Mouse (Mus musculus) C2C12 (cell line): Measurements from ENCODE around the gene Erbin. TPM values are rescaled to one million over a fixed set of nuclear protein-coding genes. Genes with fewer than 3 reads are reported as not detected.

Source experiments
- H3K27me3 ChIP-seq: one replicate; pipeline ENCODE4 v1.6.1; 2011; ENCODE audit not compliant: control insufficient read depth, insufficient read depth, insufficient read length
- H3K36me3 ChIP-seq: one replicate; pipeline ENCODE4 v1.6.1; 2011; ENCODE audit not compliant: control insufficient read depth, insufficient read depth
- H3K4me3 ChIP-seq: one replicate; pipeline ENCODE4 v1.5.1; 2011; ENCODE audit warnings: mild to moderate bottlenecking, control low read depth; ENCODE audit not compliant: poor library complexity, insufficient read depth, severe bottlenecking
- H3K79me2 ChIP-seq: one replicate; pipeline ENCODE4 v1.6.1; 2011; ENCODE audit not compliant: control insufficient read depth, insufficient read depth
- H3K79me3 ChIP-seq: one replicate; pipeline ENCODE4 v1.6.1; 2011; ENCODE audit warnings: low read depth, control low read depth
- H3ac ChIP-seq: one replicate; pipeline ENCODE3; 2011; ENCODE audit warnings: low read depth; ENCODE audit not compliant: control insufficient read depth, insufficient read length
- CEBPB ChIP-seq: IDR thresholded peaks from one replicate; pipeline ENCODE4 v1.6.1; 2011; ENCODE audit warnings: low read depth, mild to moderate bottlenecking, control low read depth, moderate library complexity
- CTCF ChIP-seq: IDR thresholded peaks from one replicate; pipeline ENCODE4 v1.5.1; 2011; ENCODE audit not compliant: control insufficient read depth, insufficient read depth, insufficient read length
- FOSL1 ChIP-seq: IDR thresholded peaks from one replicate; pipeline ENCODE4 v1.8.0; 2011; ENCODE audit warnings: mild to moderate bottlenecking, low read length; ENCODE audit not compliant: poor library complexity, insufficient read depth, severe bottlenecking
- MAX ChIP-seq: IDR thresholded peaks from one replicate; pipeline ENCODE4 v1.6.1; 2011; ENCODE audit warnings: mild to moderate bottlenecking, control low read depth
- MYOD1 ChIP-seq: IDR thresholded peaks from one replicate; pipeline ENCODE4 v1.6.1; 2011; ENCODE audit warnings: low read depth; ENCODE audit not compliant: control insufficient read depth, insufficient read length
- MYOG ChIP-seq: IDR thresholded peaks from one replicate; pipeline ENCODE4 v1.6.1; 2011; ENCODE audit not compliant: control insufficient read depth, insufficient read length; ENCODE audit errors: extremely low read depth
- USF1 ChIP-seq: IDR thresholded peaks from one replicate; pipeline ENCODE4 v1.6.1; 2011; ENCODE audit warnings: low read depth, mild to moderate bottlenecking, control low read depth, moderate library complexity
- polyA plus RNA-seq: library from polyadenylated mRNA; unstranded; fragments of >200 nt; fragmentation: generic; extraction: Trizol; gene quantifications from one replicate; pipeline ENCODE4 v1.2.1, GENCODE M21; 2012; ENCODE audit warnings: missing spikeins

The Erbin gene
- polyA plus RNA-seq, 1 experiment: 7.5 TPM

DNA sequence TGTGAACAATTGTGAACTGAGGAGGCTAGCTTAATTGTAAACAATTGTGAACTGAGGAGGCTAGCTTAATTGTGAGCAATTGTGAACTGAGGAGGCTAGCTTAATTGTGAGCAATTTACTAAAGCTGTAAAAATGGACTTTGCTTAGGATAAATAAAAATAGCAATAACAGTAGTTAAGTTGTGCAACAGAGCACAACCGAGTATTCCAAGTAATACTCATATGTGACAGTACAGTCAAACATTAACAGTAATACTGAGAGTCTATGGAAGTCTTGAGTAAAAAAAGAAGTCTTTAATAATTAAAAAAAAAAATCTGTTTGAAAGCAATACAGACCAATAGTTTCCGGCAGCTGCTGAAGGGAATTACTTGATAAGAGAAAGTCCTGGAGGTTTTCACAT is 61.3 kb downstream of the Erbin start:
- Histone ChIP-seq H3K79me2 (no peaks in the 10 kb centered on the region), H3K79me3 (no peaks in the 10 kb centered on the region), H3ac (no peak overlapping the region), H3K4me3 (no peak overlapping the region), H3K27me3 (no peaks in the 10 kb centered on the region), H3K36me3 (peaks cover 61% of the 10 kb centered on the region)
- no peak for TF ChIP-seq CEBPB
- no peak for TF ChIP-seq CTCF
- TF ChIP-seq MAX: no peak
- TF ChIP-seq MYOD1: no peak
- no peak for TF ChIP-seq FOSL1
- TF ChIP-seq USF1: no peak
- TF ChIP-seq MYOG: no peak

DNA sequence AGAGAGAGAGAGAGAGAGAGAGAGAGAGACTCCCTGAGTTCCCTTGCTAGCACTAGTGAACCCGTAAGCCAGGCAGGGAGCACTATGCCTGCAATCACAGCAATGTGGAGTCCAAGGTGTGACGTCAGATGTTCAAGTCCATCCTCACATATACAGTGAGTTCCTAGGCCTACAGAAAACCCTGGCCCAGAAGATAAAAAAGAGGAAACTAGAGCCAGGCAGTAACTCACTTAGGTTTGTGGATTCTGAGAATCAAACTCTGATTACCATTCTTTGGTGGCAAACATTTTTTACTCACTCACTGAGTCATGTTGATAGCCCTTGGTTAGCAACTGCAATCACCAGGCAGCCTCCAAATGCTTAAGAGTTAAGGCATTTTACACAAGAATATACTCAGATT is 72.7 kb downstream of the Erbin start:
- no peak overlapping the region for H3ac ChIP-seq
- no peaks in the 10 kb centered on the region for H3K79me2 ChIP-seq
- TF ChIP-seq CEBPB: no peak
- no peak for TF ChIP-seq CTCF
- no peak for TF ChIP-seq USF1
- no peak for TF ChIP-seq FOSL1
- no peak for TF ChIP-seq MYOD1
- no peak for TF ChIP-seq MAX
- TF ChIP-seq MYOG: no peak
- no peak overlapping the region for H3K4me3 ChIP-seq
- no peaks in the 10 kb centered on the region for H3K27me3 ChIP-seq
- peaks cover 24% of the 10 kb centered on the region for H3K36me3 ChIP-seq
- no peaks in the 10 kb centered on the region for H3K79me3 ChIP-seq

DNA sequence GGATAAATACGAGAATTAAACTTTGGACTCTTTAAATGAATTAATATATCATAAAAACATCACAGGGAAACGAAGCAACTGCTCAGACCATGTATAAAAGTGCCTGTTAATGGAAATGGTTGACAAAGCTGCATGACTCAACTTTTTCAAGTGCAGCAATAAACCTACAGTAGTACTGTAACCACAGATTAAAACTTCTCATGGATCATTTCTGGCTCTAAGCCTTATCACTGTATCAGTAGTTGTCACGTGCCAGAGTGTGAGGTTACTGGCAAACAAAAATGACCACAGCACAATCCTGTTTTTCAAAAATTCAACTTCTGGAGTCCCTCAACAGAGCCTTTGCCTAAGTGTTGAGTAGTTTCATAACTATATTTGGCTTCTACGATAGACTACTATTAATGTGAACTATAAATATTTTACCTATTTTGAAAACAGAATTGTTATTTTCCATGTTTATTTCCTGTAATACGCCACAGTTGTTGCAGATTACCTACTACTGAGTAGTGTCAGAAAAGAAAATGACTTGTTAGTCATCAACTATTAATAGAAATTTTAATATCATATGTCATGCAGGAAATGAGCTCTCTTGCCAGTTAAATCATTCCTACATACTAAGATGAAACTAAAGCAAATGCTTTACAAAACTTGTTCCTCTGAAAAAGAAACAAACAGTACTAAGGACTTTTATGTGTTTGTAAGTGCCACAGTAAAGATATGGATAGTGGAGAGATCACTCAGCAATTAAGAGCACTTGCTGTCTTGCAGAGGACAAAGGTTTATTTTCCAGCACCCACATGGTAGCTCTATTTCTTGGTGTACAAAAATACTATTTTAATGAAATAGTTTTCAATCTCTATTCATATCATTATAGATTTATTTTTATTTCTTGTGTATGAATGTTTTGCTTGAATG is 78.8 kb downstream of the Erbin start:
- Histone ChIP-seq H3K79me3 (no peaks in the 10 kb centered on the region), H3K27me3 (no peaks in the 10 kb centered on the region), H3K36me3 (peaks cover 69% of the 10 kb centered on the region), H3ac (no peak overlapping the region), H3K79me2 (no peaks in the 10 kb centered on the region), H3K4me3 (no peak overlapping the region)
- no peak for TF ChIP-seq CEBPB
- peak; percentile 94 for TF ChIP-seq USF1

DNA sequence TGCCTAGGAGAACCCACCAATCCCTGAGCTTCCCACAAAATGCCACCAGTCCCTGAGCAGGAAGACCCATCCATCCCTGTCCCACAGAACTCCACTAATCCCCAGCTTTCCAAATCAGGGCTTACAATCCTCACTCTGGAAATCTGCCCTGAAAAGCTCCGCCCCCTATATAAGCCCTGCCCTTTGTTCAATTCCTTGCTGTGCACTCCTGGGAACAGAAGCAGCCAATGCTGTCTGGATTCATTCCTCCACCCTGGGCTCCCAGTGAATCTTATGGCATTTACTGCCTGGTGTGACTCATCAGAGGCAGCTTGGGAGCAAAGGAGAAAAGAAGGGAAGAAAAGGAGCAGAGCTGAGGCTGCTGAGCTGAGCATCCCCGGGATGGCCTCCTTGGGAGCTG is 81.7 kb downstream of the Erbin start:
- Histone ChIP-seq H3K27me3 (no peaks in the 10 kb centered on the region), H3ac (no peak overlapping the region), H3K79me2 (no peaks in the 10 kb centered on the region), H3K4me3 (no peak overlapping the region), H3K79me3 (no peaks in the 10 kb centered on the region), H3K36me3 (peaks cover 65% of the 10 kb centered on the region)
- TF ChIP-seq FOSL1: no peak
- TF ChIP-seq CEBPB: no peak
- TF ChIP-seq MYOD1: no peak
- TF ChIP-seq MAX: no peak

DNA sequence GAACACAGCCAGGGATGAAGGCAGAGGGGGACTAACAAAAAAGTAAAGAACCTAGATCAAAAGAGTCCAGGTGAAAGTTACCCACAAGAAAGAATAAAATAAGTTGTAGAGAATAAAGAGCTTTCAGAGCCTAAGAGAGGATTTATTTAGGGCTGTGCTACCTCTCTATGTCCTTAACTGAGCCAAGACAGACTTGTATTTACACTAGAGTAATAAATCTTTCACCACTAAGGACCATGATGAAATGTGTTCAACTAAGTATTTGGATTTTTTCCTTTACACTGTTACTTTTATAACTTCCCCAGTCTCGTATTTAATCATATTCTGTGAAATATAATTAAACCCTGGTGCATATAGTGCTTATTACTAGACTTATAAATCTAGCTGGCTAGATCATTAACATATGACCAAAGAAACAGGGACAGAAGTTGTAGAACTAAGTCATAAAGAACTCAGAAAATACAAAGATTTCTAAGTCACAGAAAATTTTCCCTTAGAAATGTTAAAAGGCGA is 90.6 kb downstream of the Erbin start:
- Histone ChIP-seq H3K79me3 (no peaks in the 10 kb centered on the region), H3K36me3 (peaks cover 42% of the 10 kb centered on the region), H3K4me3 (no peak overlapping the region), H3K79me2 (no peaks in the 10 kb centered on the region), H3K27me3 (no peaks in the 10 kb centered on the region), H3ac (no peak overlapping the region)
- TF ChIP-seq CTCF (no peak), MYOG (no peak), USF1 (no peak)

DNA sequence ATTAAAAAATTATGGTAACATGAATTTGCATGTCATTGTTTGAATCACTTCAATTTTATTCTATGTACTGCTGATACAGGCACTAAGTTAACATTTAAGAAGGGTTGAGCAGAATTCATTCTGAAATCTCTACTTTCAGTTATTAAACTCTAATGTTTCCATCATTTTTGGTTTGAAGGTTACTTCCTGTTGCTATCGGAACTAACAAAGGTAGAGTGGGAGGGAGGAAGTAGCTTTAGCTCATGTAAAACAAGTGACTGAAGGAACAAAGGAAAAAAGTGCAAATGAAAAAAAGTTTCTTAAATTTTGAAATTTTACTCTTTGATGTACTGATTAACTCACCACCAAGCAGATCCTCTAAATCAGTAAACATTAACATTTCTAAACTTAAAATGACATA is 98.0 kb downstream of the Erbin start:
- TF ChIP-seq FOSL1: no peak
- no peak for TF ChIP-seq MYOD1
- no peak for TF ChIP-seq CTCF
- TF ChIP-seq MYOG: no peak
- no peak for TF ChIP-seq MAX
- no peak for TF ChIP-seq CEBPB
- TF ChIP-seq USF1: no peak
- H3K36me3 ChIP-seq: peaks cover 50% of the 10 kb centered on the region
- H3ac ChIP-seq: no peak overlapping the region
- H3K4me3 ChIP-seq: no peak overlapping the region
- no peaks in the 10 kb centered on the region for H3K79me3 ChIP-seq
- H3K79me2 ChIP-seq: no peaks in the 10 kb centered on the region
- H3K27me3 ChIP-seq: no peaks in the 10 kb centered on the region
